Mouse (Mus musculus): Measurements from ENCODE around the gene Rpl11. TPM values are rescaled to one million over a fixed set of nuclear protein-coding genes. Genes with fewer than 3 reads are reported as not detected.
"Not testable (repeated sequence)": the region's sequence is repeated elsewhere in the genome, so short reads cannot be mapped to it uniquely, and the experiment has no call there.

The Rpl11 gene
- polyA plus RNA-seq, 1 experiment from 2014 or later, result 535 TPM

GRCm38 (mm10) chr4:135986943-135987710 lies 66.1 kb downstream of the Rpl11 start, which contains the start of gene Pithd1:
Pithd1 (minus strand) TSS chr4:135987264.
- peaks cover 11% of the 10 kb centered on the region; the same call in 1 of the 2 replicates for H3K4me1 ChIP-seq (replicated peaks; ENCODE audit: insufficient read depth, low read length)
- peak within 1 kb of the TSS; percentile 89 for H3K4me3 ChIP-seq (replicated peaks; ENCODE audit: low read depth, low read length)
- H3K27me3 ChIP-seq (ENCODE audit: insufficient read depth, low read length), result no peaks in the 10 kb centered on the region
- 0 out of 2 replicates have a peak, but pooled peaks cover 10% of the 10 kb centered on the region for H3K36me3 ChIP-seq (ENCODE audit: insufficient read depth, low read length)
- H3K9ac ChIP-seq (ENCODE audit: low read depth, low read length), result peak within 1 kb of the TSS; percentile 90
- H3K27ac ChIP-seq, result peak within 1 kb of the TSS; percentile 78
- DNase-seq (ENCODE audit: low spot score), result peak; percentile 93
- TF ChIP-seq CTCF (IDR thresholded peaks at IDR 0.05; ENCODE audit: low read depth), result peak; percentile 52
- ATAC-seq (replicated peaks; ENCODE audit: low FRiP score, low read depth), result peak; percentile 90
- peak within 1 kb of the TSS; percentile 94 for H3K4me2 ChIP-seq (ENCODE audit: low read length)
- WGBS, result under 1% methylated on average over 78 of the region's 81 CpGs
- no peaks in the 10 kb centered on the region for H3K9me3 ChIP-seq (replicated peaks; ENCODE audit: low read length)

- Histone ChIP-seq H3K4me2 (ENCODE audit: low read length) (peak overlapping the region; percentile 94), H3K36me3 (ENCODE audit: insufficient read depth, low read length) (0 out of 2 replicates have a peak, but pooled peaks cover 10% of the 10 kb centered on the region), H3K4me3 (replicated peaks; ENCODE audit: low read depth, low read length) (peak overlapping the region; percentile 89), H3K9me3 (replicated peaks; ENCODE audit: low read length) (no peaks in the 10 kb centered on the region), H3K9ac (ENCODE audit: low read depth, low read length) (peak overlapping the region; percentile 90), H3K4me1 (replicated peaks; ENCODE audit: insufficient read depth, low read length) (peaks cover 11% of the 10 kb centered on the region; the same call in 1 of the 2 replicates), H3K27ac (peak overlapping the region; percentile 78), H3K27me3 (ENCODE audit: insufficient read depth, low read length) (no peaks in the 10 kb centered on the region)
- ATAC-seq (replicated peaks; ENCODE audit: low FRiP score, low read depth) (no peak), DNase-seq (ENCODE audit: low spot score) (peak; percentile 11)
- 6% methylated on average over 23 of the region's 23 CpGs for WGBS
- TF ChIP-seq CTCF (IDR thresholded peaks at IDR 0.05; ENCODE audit: low read depth), result no peak
Observed at GRCm38 (mm10) chr4:135986301-135986942, 66.8 kb downstream of the Rpl11 start.

- peaks cover 11% of the 10 kb centered on the region; the same call in 1 of the 2 replicates for H3K4me1 ChIP-seq (replicated peaks; ENCODE audit: insufficient read depth, low read length)
- no peak for ATAC-seq (replicated peaks; ENCODE audit: low FRiP score, low read depth)
- peak overlapping the region; percentile 90; the same call in 1 of the 2 replicates for H3K9ac ChIP-seq (ENCODE audit: low read depth, low read length)
- TF ChIP-seq CTCF (IDR thresholded peaks at IDR 0.05; ENCODE audit: low read depth), result no peak
- no peaks in the 10 kb centered on the region for H3K27me3 ChIP-seq (ENCODE audit: insufficient read depth, low read length)
- peak overlapping the region; percentile 89; the same call in 1 of the 2 replicates for H3K4me3 ChIP-seq (replicated peaks; ENCODE audit: low read depth, low read length)
- H3K36me3 ChIP-seq (ENCODE audit: insufficient read depth, low read length), result 0 out of 2 replicates have a peak, but pooled peaks cover 10% of the 10 kb centered on the region
- H3K27ac ChIP-seq, result no peak overlapping the region
- DNase-seq (ENCODE audit: low spot score), result no peak
- peak overlapping the region; percentile 94 for H3K4me2 ChIP-seq (ENCODE audit: low read length)
- 82% methylated on average over 7 of the region's 7 CpGs for WGBS
- no peaks in the 10 kb centered on the region for H3K9me3 ChIP-seq (replicated peaks; ENCODE audit: low read length)
Observed at GRCm38 (mm10) chr4:135985769-135986168, 67.5 kb downstream of the Rpl11 start.

- Histone ChIP-seq H3K4me3 (replicated peaks; ENCODE audit: low read depth, low read length) (no peak overlapping the region), H3K9me3 (replicated peaks; ENCODE audit: low read length) (no peaks in the 10 kb centered on the region), H3K27me3 (ENCODE audit: insufficient read depth, low read length) (no peaks in the 10 kb centered on the region), H3K27ac (no peak overlapping the region), H3K36me3 (ENCODE audit: insufficient read depth, low read length) (0 out of 2 replicates have a peak, but pooled peaks cover 10% of the 10 kb centered on the region), H3K4me1 (replicated peaks; ENCODE audit: insufficient read depth, low read length) (peaks cover 11% of the 10 kb centered on the region; the same call in 1 of the 2 replicates), H3K4me2 (ENCODE audit: low read length) (no peak overlapping the region), H3K9ac (ENCODE audit: low read depth, low read length) (no peak overlapping the region)
- no peak for ATAC-seq (replicated peaks; ENCODE audit: low FRiP score, low read depth)
- WGBS, result 86% methylated on average over 5 of the region's 5 CpGs
- DNase-seq (ENCODE audit: low spot score), result no peak
- TF ChIP-seq CTCF (IDR thresholded peaks at IDR 0.05; ENCODE audit: low read depth), result no peak
Observed at GRCm38 (mm10) chr4:135985193-135985592, 68.0 kb downstream of the Rpl11 start.

- Histone ChIP-seq H3K4me2 (ENCODE audit: low read length) (no peak overlapping the region), H3K4me1 (replicated peaks; ENCODE audit: insufficient read depth, low read length) (peaks cover 11% of the 10 kb centered on the region; the same call in 1 of the 2 replicates), H3K36me3 (ENCODE audit: insufficient read depth, low read length) (0 out of 2 replicates have a peak, but pooled peaks cover 10% of the 10 kb centered on the region), H3K9me3 (replicated peaks; ENCODE audit: low read length) (no peaks in the 10 kb centered on the region), H3K4me3 (replicated peaks; ENCODE audit: low read depth, low read length) (no peak overlapping the region), H3K27me3 (ENCODE audit: insufficient read depth, low read length) (no peaks in the 10 kb centered on the region), H3K9ac (ENCODE audit: low read depth, low read length) (no peak overlapping the region), H3K27ac (no peak overlapping the region)
- DNase-seq (ENCODE audit: low spot score), result no peak
- no peak for TF ChIP-seq CTCF (IDR thresholded peaks at IDR 0.05; ENCODE audit: low read depth)
- 78% methylated on average over 5 of the region's 5 CpGs for WGBS
- no peak for ATAC-seq (replicated peaks; ENCODE audit: low FRiP score, low read depth)
Observed at GRCm38 (mm10) chr4:135984556-135984955, 68.7 kb downstream of the Rpl11 start.

GRCm38 (mm10) chr4:135981524-135982063 lies 71.6 kb downstream of the Rpl11 start:
- peaks cover 17% of the 10 kb centered on the region for H3K36me3 ChIP-seq (ENCODE audit: insufficient read depth, low read length)
- no peaks in the 10 kb centered on the region for H3K27me3 ChIP-seq (ENCODE audit: insufficient read depth, low read length)
- ATAC-seq (replicated peaks; ENCODE audit: low FRiP score, low read depth) (no peak), DNase-seq (ENCODE audit: low spot score) (no peak)
- no peaks in the 10 kb centered on the region for H3K9me3 ChIP-seq (replicated peaks; ENCODE audit: low read length)
- no peak overlapping the region for H3K4me2 ChIP-seq (ENCODE audit: low read length)
- WGBS, result 79% methylated on average over 7 of the region's 7 CpGs
- H3K9ac ChIP-seq (ENCODE audit: low read depth, low read length), result no peak overlapping the region
- no peak overlapping the region for H3K4me3 ChIP-seq (replicated peaks; ENCODE audit: low read depth, low read length)
- H3K27ac ChIP-seq, result no peak overlapping the region
- peaks cover 7% of the 10 kb centered on the region; the same call in 1 of the 2 replicates for H3K4me1 ChIP-seq (replicated peaks; ENCODE audit: insufficient read depth, low read length)
- no peak for TF ChIP-seq CTCF (IDR thresholded peaks at IDR 0.05; ENCODE audit: low read depth)

- not testable (repeated sequence) for H3K9ac ChIP-seq (ENCODE audit: low read depth, low read length); H3K4me1 ChIP-seq (replicated peaks; ENCODE audit: insufficient read depth, low read length); H3K27ac ChIP-seq; DNase-seq (ENCODE audit: low spot score); ATAC-seq (replicated peaks; ENCODE audit: low FRiP score, low read depth); H3K9me3 ChIP-seq (replicated peaks; ENCODE audit: low read length); H3K4me3 ChIP-seq (replicated peaks; ENCODE audit: low read depth, low read length); H3K27me3 ChIP-seq (ENCODE audit: insufficient read depth, low read length); H3K4me2 ChIP-seq (ENCODE audit: low read length)
- 97% methylated on average over 5 of the region's 5 CpGs for WGBS
- peaks cover 24% of the 10 kb centered on the region for H3K36me3 ChIP-seq (ENCODE audit: insufficient read depth, low read length)
Observed at GRCm38 (mm10) chr4:135980223-135980622, 73.0 kb downstream of the Rpl11 start.

Data from kidney, postnatal 0 days (tissue).